Comparison of ENCODE assay signal across 8 mouse cellular contexts in genomic region chr12:84819236-84820168, GRCm38 (mm10). TPM values are rescaled to one million over a fixed set of nuclear protein-coding genes. Genes with fewer than 3 reads are reported as not detected.
DNase-seq lines count a peak whose midpoint lies in the region; ATAC-seq and TF ChIP-seq lines count a peak whose summit lies in the region.

No protein-coding gene starts in this region.

- H3K9me3 ChIP-seq in midbrain, embryonic 16.5 days (replicated peaks; ENCODE audit: control insufficient read depth, low read length, poor library complexity, severe bottlenecking): no peaks in the 10 kb centered on the region

- H3K9ac ChIP-seq in midbrain, embryonic 16.5 days (ENCODE audit: low read depth, low read length): no peak overlapping the region

- WGBS in midbrain, embryonic 16.5 days: 86% methylated on average over 13 of the region's 13 CpGs

- H3K4me2 ChIP-seq in midbrain, embryonic 16.5 days (ENCODE audit: low read length): no peak overlapping the region

- no peaks in the 10 kb centered on the region for H3K4me1 ChIP-seq in midbrain, embryonic 16.5 days (ENCODE audit: control insufficient read depth, insufficient read depth, low read length)

- H3K27ac ChIP-seq in left cerebral cortex, adult 2 months: no peak overlapping the region
- H3K27ac ChIP-seq in layer of hippocampus, adult 2 months: 0 out of 2 replicates have a peak overlapping the region, but pooled peaks have one; percentile 23
- no peak overlapping the region for H3K27ac ChIP-seq in midbrain, embryonic 16.5 days (ENCODE audit: low read length)

- DNase-seq in left cerebral cortex, postnatal 14 days (ENCODE audit: low spot score in 2 of 2): peak; percentile 57 to 83
- no peak for DNase-seq in left cerebral cortex, adult 2 months (ENCODE audit: extremely low spot score in 1 of 2, low spot score in 2 of 2)
- DNase-seq in cerebellum, adult 9-11 months: peak; percentile 72
- DNase-seq in layer of hippocampus, adult 2 months (ENCODE audit: low spot score in 2 of 2): peak; percentile 59 to 73
- DNase-seq in right cerebral cortex, postnatal 10 days (ENCODE audit: low spot score in 2 of 2): peak; percentile 77 to 90
- DNase-seq in ovary, postnatal 10 days (ENCODE audit: low spot score): no peak
- DNase-seq in ovary, adult 18-20 months (ENCODE audit: low spot score): no peak

- intact Hi-C loops in left cerebral cortex, postnatal 14 days (cut with DNase I): no loop called here
- intact Hi-C loops in left cerebral cortex, adult 2 months (cut with DNase I): no loop called here

- H3K4me3 ChIP-seq in left cerebral cortex, adult 2 months: no peak overlapping the region
- no peak overlapping the region for H3K4me3 ChIP-seq in layer of hippocampus, adult 2 months
- no peak overlapping the region for H3K4me3 ChIP-seq in midbrain, embryonic 16.5 days (ENCODE audit: low read depth, low read length)

- TF ChIP-seq CTCF in left cerebral cortex, adult 2 months (IDR thresholded peaks at IDR 0.05): no peak
- no peak for TF ChIP-seq CTCF in layer of hippocampus, adult 2 months (conservative IDR thresholded peaks at IDR 0.05)

- ATAC-seq in midbrain, embryonic 16.5 days: no peak

- no peaks in the 10 kb centered on the region for H3K36me3 ChIP-seq in midbrain, embryonic 16.5 days (ENCODE audit: control insufficient read depth, insufficient read depth, low read length)

- no peaks in the 10 kb centered on the region for H3K27me3 ChIP-seq in midbrain, embryonic 16.5 days (ENCODE audit: control insufficient read depth, insufficient read depth, low read depth, low read length)

RNA-seq across cellular contexts. Expression of gene Isca2, which starts 46.5 kb away (rescaled TPM):
- 10 to 100 TPM; 55.3 to 61.8 TPM for total RNA-seq in left cerebral cortex, postnatal 14 days (2021)
- 10 to 100 TPM; 55.9 to 57.7 TPM for total RNA-seq in left cerebral cortex, adult 2 months (2021)
- 10 to 100 TPM; 51.6 to 64.3 TPM for total RNA-seq in layer of hippocampus, adult 2 months (2021)
- polyA plus RNA-seq in midbrain, embryonic 16.5 days (2015; fragmentation: Nextera tagmentation; extraction: Ambion mirVana): 131 and 137 TPM in 2 replicates

RNA-seq across cellular contexts. Expression of gene Npc2, which starts 46.5 kb away (rescaled TPM):
- total RNA-seq in left cerebral cortex, postnatal 14 days (2021): 10 to 100 TPM; 28.7 to 30.5 TPM
- 10 to 100 TPM; 25.6 to 26.4 TPM for total RNA-seq in left cerebral cortex, adult 2 months (2021)
- 10 to 100 TPM; 25.9 to 28.2 TPM for total RNA-seq in layer of hippocampus, adult 2 months (2021)
- 53.0 and 54.8 TPM in 2 replicates for polyA plus RNA-seq in midbrain, embryonic 16.5 days (2015; fragmentation: Nextera tagmentation; extraction: Ambion mirVana)

RNA-seq across cellular contexts. Expression of gene Ltbp2, which starts 56.8 kb away (rescaled TPM):
- total RNA-seq in left cerebral cortex, postnatal 14 days (2021): 1 to 10 TPM; 1.1 to 1.2 TPM
- under 1 TPM; 0.45 to 0.94 TPM for total RNA-seq in left cerebral cortex, adult 2 months (2021)
- under 1 TPM; 0.26 to 0.71 TPM for total RNA-seq in layer of hippocampus, adult 2 months (2021)
- 0.11 TPM in 1 of 2 replicates, not detected in the other for polyA plus RNA-seq in midbrain, embryonic 16.5 days (2015; fragmentation: Nextera tagmentation; extraction: Ambion mirVana)

Comparison
In these comparisons a context has a peak if more than half of its experiments do, and no peak if none do; other contexts are left out.
1. DNase-seq: peak in left cerebral cortex, postnatal 14 days (2 of 2), cerebellum, adult 9-11 months (single experiment), layer of hippocampus, adult 2 months (2 of 2) and right cerebral cortex, postnatal 10 days (2 of 2); none in left cerebral cortex, adult 2 months (0 of 2), ovary, postnatal 10 days (single experiment) and ovary, adult 18-20 months (single experiment).